Mouse (Mus musculus): Measurements from ENCODE around the gene Ccdc152. TPM values are rescaled to one million over a fixed set of nuclear protein-coding genes. Genes with fewer than 3 reads are reported as not detected.
A peak's percentile ranks its signal among the peaks of the same experiment; 100 is the strongest.
"Not testable (repeated sequence)": the region's sequence is repeated elsewhere in the genome, so short reads cannot be mapped to it uniquely, and the experiment has no call there.

Gene Ccdc152
- total RNA-seq, 2 experiments from 2014 or later, result 0.28 TPM; not detected in 1

GRCm38 (mm10) chr15:3281737-3282136 is 21.6 kb downstream of the Ccdc152 start:
- DNase-seq (ENCODE audit: low spot score), result no peak
- intact Hi-C loops (cut with DNase I), result no loop called here

- intact Hi-C loops (cut with DNase I), result no loop called here
- no peak for DNase-seq (ENCODE audit: low spot score)
Measured at GRCm38 (mm10) chr15:3281216-3281615, 22.1 kb downstream of the Ccdc152 start.

- no peak for DNase-seq (ENCODE audit: low spot score)
- intact Hi-C loops (cut with DNase I), result no loop called here
Measured at GRCm38 (mm10) chr15:3279242-3279641, 24.1 kb downstream of the Ccdc152 start.

GRCm38 (mm10) chr15:3277391-3277790 is 25.9 kb downstream of the Ccdc152 start:
- DNase-seq (ENCODE audit: low spot score), result no peak
- intact Hi-C loops (cut with DNase I), result loop anchor here (2.0 kb wide), 1 partner anchor 61 kb away; no protein-coding TSS in a partner anchor

- DNase-seq (ENCODE audit: low spot score), result no peak
- intact Hi-C loops (cut with DNase I), result no loop called here
Measured at GRCm38 (mm10) chr15:3273191-3273590, 30.1 kb downstream of the Ccdc152 start.

- intact Hi-C loops (cut with DNase I), result loop anchor here (2.0 kb wide), 1 partner anchor 44 kb away; no protein-coding TSS in a partner anchor
Measured at GRCm38 (mm10) chr15:3271216-3271615, 32.1 kb downstream of the Ccdc152 start.

GRCm38 (mm10) chr15:3270646-3271077 is 32.7 kb downstream of the Ccdc152 start:
- DNase-seq (ENCODE audit: low spot score), result peak; percentile 73
- intact Hi-C loops (cut with DNase I), result loop anchor here (2.0 kb wide), 1 partner anchor 44 kb away; no protein-coding TSS in a partner anchor

More at GRCm38 (mm10) chr15:3271216-3271615, 32.1 kb downstream of the Ccdc152 start:
- no peak for DNase-seq (ENCODE audit: low spot score)

GRCm38 (mm10) chr15:3269996-3270645 is 33.2 kb downstream of the Ccdc152 start:
- no peak for DNase-seq (ENCODE audit: low spot score)

GRCm38 (mm10) chr15:3269496-3269895 is 33.8 kb downstream of the Ccdc152 start:
- DNase-seq (ENCODE audit: low spot score), result no peak
- intact Hi-C loops (cut with DNase I), result no loop called here

More at GRCm38 (mm10) chr15:3269996-3270645, 33.2 kb downstream of the Ccdc152 start:
- intact Hi-C loops (cut with DNase I), result loop anchor here (2.0 kb wide), 1 partner anchor 43 kb away; no protein-coding TSS in a partner anchor

GRCm38 (mm10) chr15:3268247-3268646 is 35.1 kb downstream of the Ccdc152 start, which contains the start of gene Selenop:
Selenop (plus strand) TSS chr15:3268547.
- DNase-seq (ENCODE audit: low spot score), result no peak
- intact Hi-C loops (cut with DNase I), result no loop called here

GRCm38 (mm10) chr15:3264828-3265227 is 38.5 kb downstream of the Ccdc152 start:
- DNase-seq (ENCODE audit: low spot score), result no peak
- intact Hi-C loops (cut with DNase I), result no loop called here

GRCm38 (mm10) chr15:3264293-3264692 is 39.0 kb downstream of the Ccdc152 start:
- intact Hi-C loops (cut with DNase I), result no loop called here
- no peak for DNase-seq (ENCODE audit: low spot score)

GRCm38 (mm10) chr15:3262883-3263282 is 40.4 kb downstream of the Ccdc152 start:
- intact Hi-C loops (cut with DNase I), result no loop called here
- DNase-seq (ENCODE audit: low spot score), result no peak

- no peak for DNase-seq (ENCODE audit: low spot score)
- intact Hi-C loops (cut with DNase I), result no loop called here
Measured at GRCm38 (mm10) chr15:3260309-3260708, 43.0 kb downstream of the Ccdc152 start.

GRCm38 (mm10) chr15:3259025-3259424 is 44.3 kb downstream of the Ccdc152 start:
- no peak for DNase-seq (ENCODE audit: low spot score)
- intact Hi-C loops (cut with DNase I), result no loop called here

- no peak for DNase-seq (ENCODE audit: low spot score)
- intact Hi-C loops (cut with DNase I), result no loop called here
Measured at GRCm38 (mm10) chr15:3251718-3252067, 51.6 kb downstream of the Ccdc152 start.

- intact Hi-C loops (cut with DNase I), result no loop called here
- no peak for DNase-seq (ENCODE audit: low spot score)
Measured at GRCm38 (mm10) chr15:3251031-3251717, 52.2 kb downstream of the Ccdc152 start.

- DNase-seq (ENCODE audit: low spot score), result no peak
- intact Hi-C loops (cut with DNase I), result no loop called here
Measured at GRCm38 (mm10) chr15:3250620-3251019, 52.7 kb downstream of the Ccdc152 start.

GRCm38 (mm10) chr15:3245036-3245435 is 58.3 kb downstream of the Ccdc152 start:
- intact Hi-C loops (cut with DNase I); DNase-seq (ENCODE audit: low spot score): not testable (repeated sequence)

GRCm38 (mm10) chr15:3237963-3238362 is 65.4 kb downstream of the Ccdc152 start:
- intact Hi-C loops (cut with DNase I), result no loop called here
- DNase-seq (ENCODE audit: low spot score), result no peak

GRCm38 (mm10) chr15:3236338-3236737 is 67.0 kb downstream of the Ccdc152 start:
- no peak for DNase-seq (ENCODE audit: low spot score)
- intact Hi-C loops (cut with DNase I), result no loop called here
